Mouse (Mus musculus) layer of hippocampus, adult 2 months (tissue): ENCODE results near the gene Litaf. TPM values are rescaled to one million over a fixed set of nuclear protein-coding genes. Genes with fewer than 3 reads are reported as not detected.

ENCODE experiments used
- DNase-seq, 2 experiments: peaks; one replicate each; pipeline ENCODE4 v3.0.0; 2022; ENCODE audit warnings: low spot score in 2 of 2
- H3K27ac ChIP-seq: fragments of 200-600 bp; 2 replicates; pipeline ENCODE4 v1.8.1; 2022
- H3K4me3 ChIP-seq: fragments of 200-600 bp; 2 replicates; pipeline ENCODE4 v1.8.1; 2022; ENCODE audit warnings: mild to moderate bottlenecking
- CTCF ChIP-seq: fragments of 200-600 bp; conservative IDR thresholded peaks from 2 replicates; pipeline ENCODE4 v1.8.1; 2022; ENCODE audit warnings: antibody characterized with exemption, mild to moderate bottlenecking, moderate library complexity
- microRNA-seq, 2 experiments: library from miRNA; unstranded; fragments of <30 nt; microRNA quantifications; one replicate each; pipeline ENCODE4 v1.2.0; 2021
- total RNA-seq, 2 experiments: library from RNA; stranded (reverse); gene quantifications; 2 replicates each; pipeline ENCODE4 v1.2.3; 2021

The Litaf gene
- total RNA-seq, 2 experiments from 2014 or later: 14.1 to 14.5 TPM

DNA sequence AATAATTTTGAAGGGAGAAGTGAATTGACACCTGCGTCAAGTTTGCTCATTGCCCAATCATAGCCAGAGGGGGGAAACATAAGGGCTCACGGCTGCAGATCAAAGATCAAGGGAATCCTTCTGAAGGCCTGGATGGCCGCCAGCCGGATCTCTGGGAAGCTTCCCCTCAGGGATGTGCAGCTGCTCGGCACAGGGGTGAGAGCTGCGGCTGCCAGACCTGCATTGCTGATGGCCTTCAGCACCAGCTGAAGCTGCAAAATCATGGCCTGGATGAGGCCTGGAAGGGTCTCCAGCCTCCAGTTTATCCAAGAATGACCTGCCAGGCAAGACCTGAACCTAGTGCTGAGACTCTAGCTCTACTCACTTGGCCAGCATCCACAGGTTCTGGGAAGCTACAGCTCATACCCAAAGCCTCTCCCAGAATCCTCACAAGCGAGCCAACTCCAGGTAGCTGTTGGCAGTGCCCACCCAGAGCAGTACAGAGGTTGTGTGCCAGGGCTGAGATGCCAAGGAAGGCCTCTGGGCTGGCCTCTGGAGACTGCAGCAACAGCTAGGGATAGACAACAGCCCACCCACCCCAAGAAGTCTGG, 140.3 kb downstream of the Litaf start:
- Histone ChIP-seq H3K27ac (no peak overlapping the region), H3K4me3 (no peak overlapping the region)
- no peak for TF ChIP-seq CTCF
- no peak for DNase-seq

DNA sequence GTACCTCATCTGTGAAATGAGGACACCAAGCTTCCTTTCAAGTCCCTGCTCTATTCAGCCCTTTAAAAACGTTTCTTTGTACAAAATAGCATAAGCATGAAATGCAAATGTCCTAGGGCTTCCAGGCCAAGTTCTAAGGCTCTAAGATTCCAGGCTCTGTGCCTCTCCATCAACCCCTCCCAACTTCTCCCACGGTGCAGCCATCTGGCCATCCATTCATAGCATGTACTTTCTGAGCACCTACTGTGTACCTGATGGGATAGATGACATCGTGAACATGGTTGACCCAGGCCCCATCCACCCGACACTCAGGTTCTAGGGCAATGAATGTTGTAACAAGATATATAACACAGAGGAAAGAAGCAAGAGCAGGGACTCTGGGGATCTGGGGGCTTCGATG, 142.4 kb downstream of the Litaf start:
- Histone ChIP-seq H3K27ac (no peak overlapping the region), H3K4me3 (no peak overlapping the region)
- no peak for TF ChIP-seq CTCF
- no peak for DNase-seq

DNA sequence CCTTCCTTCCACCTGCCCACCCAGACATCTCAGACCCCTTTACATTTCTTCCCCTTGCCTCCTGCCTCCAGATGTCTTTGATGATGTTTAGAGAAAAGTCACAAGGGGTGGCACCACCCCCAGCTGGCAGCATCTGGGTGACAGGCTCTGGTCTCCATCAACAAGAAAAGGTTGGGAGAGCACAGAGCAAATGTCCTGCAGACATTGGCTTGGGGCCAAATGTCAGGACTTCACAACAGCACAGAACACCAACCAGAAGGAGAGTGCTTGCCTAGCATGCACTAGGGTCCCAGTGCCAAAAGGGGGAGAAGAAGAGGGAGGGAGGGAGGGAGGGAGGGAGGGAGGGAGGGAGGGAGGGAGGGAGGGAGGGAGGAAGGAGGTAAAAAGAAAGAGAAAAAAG, 146.1 kb downstream of the Litaf start:
- no peak for DNase-seq
- no peak for TF ChIP-seq CTCF
- no peak overlapping the region for H3K4me3 ChIP-seq
- H3K27ac ChIP-seq: no peak overlapping the region

DNA sequence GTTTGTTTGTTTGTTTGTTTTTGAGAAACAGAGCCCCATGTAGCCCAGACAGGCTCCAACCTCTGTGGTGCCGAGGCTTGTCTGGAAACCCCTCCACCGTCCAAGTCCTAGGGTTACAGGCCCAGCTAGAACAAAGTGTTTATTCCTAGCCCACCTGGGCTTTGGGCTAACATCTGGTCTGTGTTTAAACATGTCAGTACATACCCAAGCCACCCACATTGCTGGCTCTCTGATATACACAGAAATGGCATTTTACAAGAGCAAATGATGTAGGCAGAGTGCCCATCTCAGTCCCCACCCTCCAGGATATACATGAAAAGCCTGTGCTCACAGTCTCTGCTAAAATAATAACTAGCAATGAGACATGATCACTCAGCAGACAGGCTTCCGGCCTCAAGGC, 149.7 kb downstream of the Litaf start:
- H3K27ac ChIP-seq: no peak overlapping the region
- no peak for DNase-seq
- no peak for TF ChIP-seq CTCF
- no peak overlapping the region for H3K4me3 ChIP-seq

DNA sequence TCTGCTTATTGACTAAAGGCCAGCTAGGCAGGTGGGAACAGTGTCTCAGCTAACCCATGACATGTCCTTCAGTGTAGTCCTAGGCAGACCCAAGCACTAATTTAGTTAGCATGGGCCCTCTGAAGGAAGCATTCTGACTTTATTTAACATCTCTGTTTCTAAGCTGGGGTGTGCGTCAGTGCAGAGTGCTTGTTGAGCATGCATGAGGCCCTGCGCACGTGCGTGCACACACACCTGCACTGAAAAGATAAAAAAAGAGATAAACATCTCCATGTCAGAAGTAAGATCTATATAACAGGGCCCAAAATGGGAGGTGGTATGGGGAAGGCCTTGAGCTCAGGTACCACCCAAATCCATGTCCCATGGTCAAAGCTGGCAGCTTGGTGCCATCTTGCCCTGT, 150.9 kb downstream of the Litaf start:
- Histone ChIP-seq H3K27ac (no peak overlapping the region), H3K4me3 (no peak overlapping the region)
- TF ChIP-seq CTCF: no peak
- DNase-seq: no peak

DNA sequence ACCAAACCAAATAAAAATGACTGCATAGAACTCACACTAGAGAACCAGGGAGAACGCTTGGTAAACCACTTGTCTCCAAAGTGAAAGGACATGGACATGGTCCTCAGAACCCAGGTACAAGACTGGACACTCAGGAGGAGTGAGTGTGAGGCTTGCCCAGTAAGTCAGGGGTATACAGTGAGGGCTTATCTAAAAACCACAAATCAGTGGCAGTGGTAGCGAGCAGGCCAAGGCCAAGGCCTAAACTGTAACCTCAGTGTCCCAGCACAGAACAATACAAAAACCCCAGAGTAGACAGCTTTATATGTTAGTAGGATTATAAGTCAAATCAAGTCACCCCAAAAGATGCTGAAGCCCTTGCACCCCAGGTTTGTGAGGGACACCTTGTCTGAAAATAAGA, 154.9 kb downstream of the Litaf start:
- H3K27ac ChIP-seq: no peak overlapping the region
- DNase-seq: no peak
- H3K4me3 ChIP-seq: no peak overlapping the region
- no peak for TF ChIP-seq CTCF

DNA sequence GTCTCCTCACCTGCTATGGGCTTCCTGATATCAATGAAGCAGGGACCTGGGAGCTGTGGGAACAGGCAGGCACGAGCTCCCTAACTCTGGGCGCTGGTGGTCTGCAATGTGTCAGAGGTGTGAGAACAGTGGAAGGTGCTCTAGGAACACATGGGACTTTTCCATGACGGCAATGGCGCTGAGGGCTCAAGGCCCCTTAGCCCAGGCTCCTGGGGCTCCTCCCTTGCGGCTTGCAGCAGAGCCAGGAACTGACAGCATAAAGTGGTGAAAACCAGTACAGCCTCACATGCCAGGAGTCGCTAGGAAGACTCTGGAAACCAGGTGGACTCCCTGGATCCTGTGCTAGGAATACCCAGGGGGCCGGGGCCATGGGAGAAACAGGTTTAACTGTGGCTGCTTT, 155.4 kb downstream of the Litaf start:
- no peak overlapping the region for H3K27ac ChIP-seq
- no peak for DNase-seq
- no peak overlapping the region for H3K4me3 ChIP-seq
- TF ChIP-seq CTCF: no peak

Small RNAs within 50 kb of the gene (microRNA-seq; reads per million reads assigned to microRNA genes)
- 0 reads per million in 2 experiments for gene Gm26268

Other genes starting within 250 kb of the Litaf start
- gene Rmi2, start 231.1 kb downstream of the Litaf start, total RNA-seq: under 1 TPM; 0.15 to 0.22 TPM
- 100 to 1,000 TPM; 171 TPM for gene Snn, start 5.2 kb downstream of the Litaf start, total RNA-seq
- 10 to 100 TPM; 30.5 to 31.5 TPM for gene Txndc11, start 68.5 kb upstream of the Litaf start, total RNA-seq
- 10 to 100 TPM; 74.5 to 96.1 TPM for gene Zc3h7a, start 110.2 kb upstream of the Litaf start, total RNA-seq
- gene Rsl1d1, start 137.2 kb upstream of the Litaf start, total RNA-seq: 10 to 100 TPM; 54.1 to 58.0 TPM
- gene Gspt1, start 188.2 kb upstream of the Litaf start, total RNA-seq: 10 to 100 TPM; 85.1 to 86.5 TPM
- gene Tnfrsf17, start 247.7 kb upstream of the Litaf start, total RNA-seq: not detected